Mouse (Mus musculus): ENCODE measurements around the gene Rpl28.
A peak's percentile ranks its signal among the peaks of the same experiment; 100 is the strongest.

Gene Rpl28

GRCm38 (mm10) chr7:4792278-4793212, at the start of gene Rpl28:
Gene Rpl28 (plus strand): TSS chr7:4792874.
- DNase-seq = peak; percentile 90

GRCm38 (mm10) chr7:4743354-4743753, 49.3 kb upstream of the Rpl28 start:
- DNase-seq = no peak

GRCm38 (mm10) chr7:4744886-4745285, 47.8 kb upstream of the Rpl28 start:
- no peak for DNase-seq

GRCm38 (mm10) chr7:4746326-4746980, 46.2 kb upstream of the Rpl28 start:
- no peak for DNase-seq

- DNase-seq = no peak
These were observed 45.3 kb upstream of the Rpl28 start for GRCm38 (mm10) chr7:4747156-4747899.

- no peak for DNase-seq
These were observed 44.4 kb upstream of the Rpl28 start for GRCm38 (mm10) chr7:4748321-4748720.

GRCm38 (mm10) chr7:4749169-4749568, 43.5 kb upstream of the Rpl28 start:
- no peak for DNase-seq

- DNase-seq = no peak
These were observed 40.5 kb upstream of the Rpl28 start for GRCm38 (mm10) chr7:4751971-4752820.

GRCm38 (mm10) chr7:4752821-4753570, 39.7 kb upstream of the Rpl28 start, which contains the start of gene Cox6b2:
Gene Cox6b2 (minus strand): TSS chr7:4753094.
- no peak for DNase-seq

GRCm38 (mm10) chr7:4759670-4760069, 33.0 kb upstream of the Rpl28 start:
- DNase-seq = no peak

- DNase-seq = no peak
These were observed 27.5 kb upstream of the Rpl28 start for GRCm38 (mm10) chr7:4764946-4765710.

GRCm38 (mm10) chr7:4771202-4771601, 21.5 kb upstream of the Rpl28 start, which contains the start of gene Fam71e2:
Gene Fam71e2 (minus strand): TSS chr7:4771302.
- no peak for DNase-seq

GRCm38 (mm10) chr7:4776131-4776530, 16.5 kb upstream of the Rpl28 start:
- no peak for DNase-seq

- DNase-seq = no peak
These were observed 15.5 kb upstream of the Rpl28 start for GRCm38 (mm10) chr7:4776861-4777830.

GRCm38 (mm10) chr7:4777851-4778637, 14.6 kb upstream of the Rpl28 start:
- DNase-seq = no peak

GRCm38 (mm10) chr7:4779921-4780320, 12.8 kb upstream of the Rpl28 start:
- no peak for DNase-seq

- DNase-seq = no peak
These were observed 10.5 kb upstream of the Rpl28 start for GRCm38 (mm10) chr7:4782130-4782529.

GRCm38 (mm10) chr7:4782759-4783158, 9.9 kb upstream of the Rpl28 start, which contains the start of the genes Il11 and Tmem190:
Gene Il11 (minus strand): TSS chr7:4782859.
Gene Tmem190 (plus strand): TSS chr7:4782937.
- DNase-seq = no peak

All from cerebellum, adult 11 months (tissue).